Mouse (Mus musculus) right cerebral cortex, postnatal 36 days (tissue): ENCODE results near the gene Chpt1.

Source experiments
- DNase-seq, 2 experiments: peaks; one replicate each; pipeline ENCODE4 v3.0.0; 2022; ENCODE audit warnings: low spot score in 2 of 2, mixed read lengths in 1 of 2

Gene Chpt1

DNA sequence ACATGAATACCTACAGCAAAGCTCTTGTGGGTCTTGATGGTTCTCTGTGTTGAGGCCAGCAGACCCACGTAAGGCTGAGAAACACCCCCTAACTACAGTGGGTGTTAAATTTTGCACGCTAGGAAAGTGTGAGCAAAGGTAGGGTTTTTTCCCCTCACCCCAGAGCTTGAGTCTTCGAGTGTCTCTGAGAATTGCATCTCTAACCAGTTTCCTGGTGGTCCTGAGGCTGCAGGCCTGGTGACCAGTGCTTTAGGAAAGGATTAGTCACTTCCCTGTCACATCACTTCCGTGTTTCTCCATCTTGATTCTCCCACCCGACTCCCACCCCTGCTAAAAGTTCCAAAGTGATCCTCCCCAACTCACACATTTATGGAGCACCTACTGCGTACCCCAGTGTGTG, 99.7 kb downstream of the Chpt1 start:
- DNase-seq, result no peak

DNA sequence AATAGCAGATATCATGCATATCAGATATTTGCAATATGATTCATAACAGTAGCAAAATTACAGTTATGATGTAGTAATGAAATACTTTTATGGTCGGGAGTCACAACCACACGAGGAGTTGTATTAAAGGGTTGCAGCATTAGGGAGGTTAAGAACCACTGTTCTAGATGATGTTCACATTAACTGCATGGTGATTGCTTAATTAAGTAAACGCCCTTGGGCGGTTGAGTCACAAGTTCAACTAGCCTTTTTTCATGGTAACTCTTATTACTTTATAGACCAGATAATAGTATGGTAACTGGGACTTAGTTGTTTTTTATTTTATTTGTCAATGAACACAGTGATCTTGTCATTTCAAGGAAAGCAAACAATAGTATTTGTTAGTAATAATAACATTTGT, 100.9 kb downstream of the Chpt1 start:
- DNase-seq, result no peak
